Mouse (Mus musculus) midbrain, embryonic 15.5 days (tissue): ENCODE data around the gene Fat3. TPM values are rescaled to one million over a fixed set of nuclear protein-coding genes. Genes with fewer than 3 reads are reported as not detected.
A peak's percentile ranks its signal among the peaks of the same experiment; 100 is the strongest.

Experiments used
- ATAC-seq: fragments of 200-750 bp; cut with Nextera tagmentation; replicated peaks from 2 replicates; pipeline ENCODE4 v1.8.0; 2017; ENCODE audit warnings: moderate TSS enrichment
- H3K27ac ChIP-seq: fragments of 300-500 bp; sonication (generic); 2 replicates; pipeline ENCODE4 v1.5.1; 2015; ENCODE audit warnings: mild to moderate bottlenecking, inconsistent platforms
- H3K27me3 ChIP-seq: fragments of 300-500 bp; sonication (generic); replicated peaks from 2 replicates; pipeline ENCODE4 v1.6.1; 2015; ENCODE audit warnings: inconsistent platforms
- H3K36me3 ChIP-seq: fragments of 300-500 bp; sonication (generic); replicated peaks from 2 replicates; pipeline ENCODE4 v1.6.1; 2015; ENCODE audit warnings: inconsistent platforms
- H3K4me1 ChIP-seq: fragments of 300-500 bp; sonication (generic); 2 replicates; pipeline ENCODE4 v1.6.1; 2015; ENCODE audit warnings: inconsistent platforms
- H3K4me2 ChIP-seq: fragments of 300-500 bp; sonication (generic); 2 replicates; pipeline ENCODE4 v1.6.1; 2015; ENCODE audit warnings: inconsistent platforms, mild to moderate bottlenecking, moderate library complexity
- H3K4me3 ChIP-seq: fragments of 300-500 bp; sonication (generic); 2 replicates; pipeline ENCODE4 v1.5.1; 2015; ENCODE audit warnings: mild to moderate bottlenecking, inconsistent platforms
- H3K9ac ChIP-seq: fragments of 300-500 bp; sonication (generic); 2 replicates; pipeline ENCODE4 v1.6.1; 2015; ENCODE audit warnings: mild to moderate bottlenecking, inconsistent platforms
- H3K9me3 ChIP-seq: fragments of 300-500 bp; sonication (generic); 2 replicates; pipeline ENCODE4 v1.6.1; 2016; ENCODE audit warnings: inconsistent platforms
- WGBS: fragments of 180-500 bp; shearing (Covaris S2); methylation state at CpG from one replicate; pipeline ENCODE4 v1.1.7; 2015; ENCODE audit warnings: mixed read lengths; 5-methylcytosine and 5-hydroxymethylcytosine counted together
- polyA plus RNA-seq: library from polyadenylated mRNA; unstranded; fragments of >200 nt; fragmentation: Nextera tagmentation; extraction: Ambion mirVana; gene quantifications from 2 replicates; pipeline ENCODE4 v1.2.1, GENCODE M21; 2015

The Fat3 gene
- polyA plus RNA-seq, 1 experiment from 2014 or later, result 15.5 TPM

GRCm38 (mm10) chr9:16304949-16305348 lies 196.1 kb downstream of the Fat3 start:
- no peak overlapping the region for H3K4me2 ChIP-seq
- peak; percentile 51; the same call in 1 of the 2 replicates for ATAC-seq
- H3K27me3 ChIP-seq, result no peaks in the 10 kb centered on the region
- peak overlapping the region; percentile 22 for H3K27ac ChIP-seq
- H3K4me1 ChIP-seq, result peaks cover 10% of the 10 kb centered on the region
- H3K9ac ChIP-seq, result no peak overlapping the region
- no peaks in the 10 kb centered on the region for H3K36me3 ChIP-seq
- no peaks in the 10 kb centered on the region for H3K9me3 ChIP-seq
- H3K4me3 ChIP-seq, result no peak overlapping the region
- 49% methylated on average over 2 of the region's 2 CpGs for WGBS

DNA sequence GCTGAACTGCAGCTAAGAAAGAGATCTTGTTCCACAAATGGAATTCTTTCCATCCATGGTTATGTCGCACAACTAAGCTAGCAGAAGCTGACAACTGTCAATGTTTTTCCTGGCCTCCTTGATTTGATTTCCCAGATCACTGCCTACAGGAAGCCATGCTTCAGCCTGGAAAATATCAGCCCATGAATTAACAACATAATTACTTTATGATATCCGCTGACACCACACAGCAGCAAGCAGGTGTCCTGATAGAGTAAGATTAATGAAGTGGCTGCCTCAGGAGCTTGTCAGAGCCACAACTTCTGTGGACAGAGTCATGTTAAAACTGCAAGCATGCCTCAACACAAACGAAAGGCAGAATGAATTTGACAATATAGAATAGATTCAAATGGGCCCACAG lies 198.6 kb downstream of the Fat3 start:
- Histone ChIP-seq H3K36me3 (no peaks in the 10 kb centered on the region), H3K4me3 (no peak overlapping the region), H3K27ac (0 out of 2 replicates have a peak overlapping the region, but pooled peaks have one; percentile 26), H3K4me1 (peaks cover 13% of the 10 kb centered on the region), H3K27me3 (no peaks in the 10 kb centered on the region), H3K9ac (no peak overlapping the region), H3K9me3 (no peaks in the 10 kb centered on the region), H3K4me2 (no peak overlapping the region)
- 73% methylated on average over 3 of the region's 3 CpGs for WGBS
- no peak for ATAC-seq

- ATAC-seq, result no peak
- no peak overlapping the region for H3K27ac ChIP-seq
- no peaks in the 10 kb centered on the region for H3K27me3 ChIP-seq
- H3K36me3 ChIP-seq, result no peaks in the 10 kb centered on the region
- H3K4me1 ChIP-seq, result peaks cover 21% of the 10 kb centered on the region
- H3K9ac ChIP-seq, result no peak overlapping the region
- no peaks in the 10 kb centered on the region for H3K9me3 ChIP-seq
- no peak overlapping the region for H3K4me3 ChIP-seq
- no peak overlapping the region for H3K4me2 ChIP-seq
- 60% methylated on average over 3 of the region's 3 CpGs for WGBS
Measured at GRCm38 (mm10) chr9:16297935-16298334, 203.2 kb downstream of the Fat3 start.

GRCm38 (mm10) chr9:16293928-16294806 lies 206.9 kb downstream of the Fat3 start:
- peaks cover 21% of the 10 kb centered on the region for H3K4me1 ChIP-seq
- no peak overlapping the region for H3K4me3 ChIP-seq
- H3K9ac ChIP-seq, result no peak overlapping the region
- H3K4me2 ChIP-seq, result no peak overlapping the region
- ATAC-seq, result peak; percentile 74
- H3K27me3 ChIP-seq, result no peaks in the 10 kb centered on the region
- peak overlapping the region; percentile 66 for H3K27ac ChIP-seq
- 29% methylated on average over 6 of the region's 6 CpGs for WGBS
- no peaks in the 10 kb centered on the region for H3K9me3 ChIP-seq
- no peaks in the 10 kb centered on the region for H3K36me3 ChIP-seq

GRCm38 (mm10) chr9:16292492-16292891 lies 208.6 kb downstream of the Fat3 start:
- Histone ChIP-seq H3K9me3 (no peaks in the 10 kb centered on the region), H3K4me3 (no peak overlapping the region), H3K4me2 (no peak overlapping the region), H3K36me3 (no peaks in the 10 kb centered on the region), H3K27ac (no peak overlapping the region), H3K4me1 (peaks cover 18% of the 10 kb centered on the region), H3K9ac (no peak overlapping the region), H3K27me3 (no peaks in the 10 kb centered on the region)
- ATAC-seq, result no peak
- 87% methylated on average over 2 of the region's 2 CpGs for WGBS

DNA sequence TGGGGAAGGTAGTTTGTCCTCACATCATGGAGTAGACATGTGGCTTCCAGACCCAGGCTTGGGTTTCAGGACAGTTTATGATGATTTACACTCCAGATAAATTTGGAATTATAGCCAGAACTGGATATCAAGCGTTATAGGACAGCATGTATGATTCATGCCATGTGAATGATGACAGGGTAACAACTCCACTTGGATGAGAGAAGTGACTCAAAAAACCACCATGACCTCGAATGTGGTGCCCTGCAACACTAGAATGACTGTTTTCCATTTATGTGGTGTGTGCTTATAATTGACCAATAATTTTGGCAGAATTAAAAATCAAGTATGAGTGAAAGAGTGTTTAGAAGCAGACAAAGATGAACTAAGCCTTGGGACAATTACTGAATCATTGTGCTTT lies 210.2 kb downstream of the Fat3 start:
- no peak overlapping the region for H3K4me3 ChIP-seq
- no peak overlapping the region for H3K27ac ChIP-seq
- H3K36me3 ChIP-seq, result no peaks in the 10 kb centered on the region
- 94% methylated on average over 2 of the region's 2 CpGs for WGBS
- H3K4me1 ChIP-seq, result peaks cover 17% of the 10 kb centered on the region
- no peaks in the 10 kb centered on the region for H3K9me3 ChIP-seq
- no peaks in the 10 kb centered on the region for H3K27me3 ChIP-seq
- ATAC-seq, result no peak
- H3K4me2 ChIP-seq, result no peak overlapping the region
- H3K9ac ChIP-seq, result no peak overlapping the region

- ATAC-seq, result no peak
- no peaks in the 10 kb centered on the region for H3K27me3 ChIP-seq
- H3K27ac ChIP-seq, result no peak overlapping the region
- H3K4me3 ChIP-seq, result no peak overlapping the region
- no peaks in the 10 kb centered on the region for H3K4me1 ChIP-seq
- H3K4me2 ChIP-seq, result no peak overlapping the region
- no peaks in the 10 kb centered on the region for H3K36me3 ChIP-seq
- H3K9me3 ChIP-seq, result no peaks in the 10 kb centered on the region
- no peak overlapping the region for H3K9ac ChIP-seq
- WGBS, result 92% methylated on average over 1 of the region's 1 CpGs
Measured at GRCm38 (mm10) chr9:16283033-16283432, 218.1 kb downstream of the Fat3 start.

- Histone ChIP-seq H3K4me1 (no peaks in the 10 kb centered on the region), H3K9me3 (no peaks in the 10 kb centered on the region), H3K4me2 (no peak overlapping the region), H3K27ac (no peak overlapping the region), H3K4me3 (no peak overlapping the region), H3K9ac (no peak overlapping the region), H3K27me3 (no peaks in the 10 kb centered on the region), H3K36me3 (no peaks in the 10 kb centered on the region)
- ATAC-seq, result no peak
Measured at GRCm38 (mm10) chr9:16282291-16282804, 218.7 kb downstream of the Fat3 start.

GRCm38 (mm10) chr9:16275589-16275988 lies 225.5 kb downstream of the Fat3 start:
- Histone ChIP-seq H3K27ac (0 out of 2 replicates have a peak overlapping the region, but pooled peaks have one; percentile 25), H3K36me3 (no peaks in the 10 kb centered on the region), H3K4me2 (no peak overlapping the region), H3K4me1 (no peaks in the 10 kb centered on the region), H3K9ac (no peak overlapping the region), H3K9me3 (no peaks in the 10 kb centered on the region), H3K4me3 (no peak overlapping the region), H3K27me3 (no peaks in the 10 kb centered on the region)
- 50% methylated on average over 2 of the region's 2 CpGs for WGBS
- peak; percentile 29 for ATAC-seq

GRCm38 (mm10) chr9:16274130-16274529 lies 227.0 kb downstream of the Fat3 start:
- no peaks in the 10 kb centered on the region for H3K4me1 ChIP-seq
- no peaks in the 10 kb centered on the region for H3K9me3 ChIP-seq
- no peaks in the 10 kb centered on the region for H3K36me3 ChIP-seq
- H3K27ac ChIP-seq, result no peak overlapping the region
- ATAC-seq, result no peak
- WGBS, result 71% methylated on average over 4 of the region's 4 CpGs
- H3K4me3 ChIP-seq, result no peak overlapping the region
- no peak overlapping the region for H3K9ac ChIP-seq
- no peak overlapping the region for H3K4me2 ChIP-seq
- H3K27me3 ChIP-seq, result no peaks in the 10 kb centered on the region

- no peak overlapping the region for H3K9ac ChIP-seq
- no peak for ATAC-seq
Measured at GRCm38 (mm10) chr9:16272810-16273209, 228.3 kb downstream of the Fat3 start.

DNA sequence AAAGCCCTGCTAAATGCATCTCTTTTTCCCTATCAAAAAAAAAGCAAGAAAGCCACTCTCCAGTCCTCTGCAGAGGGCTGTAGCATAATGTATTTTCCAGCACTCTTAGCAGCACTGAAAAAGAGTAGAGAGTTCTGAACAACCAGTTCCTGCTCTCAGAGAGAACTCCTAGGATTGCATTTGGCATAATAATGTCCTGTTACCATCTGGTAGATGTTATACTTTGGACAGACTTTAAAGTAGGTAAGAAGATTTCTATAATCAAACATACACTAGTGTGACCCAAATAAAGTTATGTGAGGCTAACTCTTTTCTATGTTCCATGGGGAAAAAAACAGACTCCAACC lies 230.3 kb downstream of the Fat3 start:
- no peak for ATAC-seq
- H3K27ac ChIP-seq, result no peak overlapping the region; the same call in 1 of the 2 replicates
- H3K4me3 ChIP-seq, result no peak overlapping the region
- no peak overlapping the region for H3K4me2 ChIP-seq
- no peaks in the 10 kb centered on the region for H3K4me1 ChIP-seq
- H3K9ac ChIP-seq, result no peak overlapping the region
- H3K36me3 ChIP-seq, result no peaks in the 10 kb centered on the region
- H3K9me3 ChIP-seq, result no peaks in the 10 kb centered on the region
- H3K27me3 ChIP-seq, result no peaks in the 10 kb centered on the region

More at GRCm38 (mm10) chr9:16272810-16273209, 228.3 kb downstream of the Fat3 start:
- H3K27ac ChIP-seq, result no peak overlapping the region
- H3K4me3 ChIP-seq, result no peak overlapping the region
- 84% methylated on average over 1 of the region's 1 CpGs for WGBS
- H3K4me1 ChIP-seq, result no peaks in the 10 kb centered on the region
- no peaks in the 10 kb centered on the region for H3K36me3 ChIP-seq
- H3K27me3 ChIP-seq, result no peaks in the 10 kb centered on the region
- H3K9me3 ChIP-seq, result no peaks in the 10 kb centered on the region
- no peak overlapping the region for H3K4me2 ChIP-seq
